Mouse (Mus musculus) brain, adult 2 months (tissue): ENCODE data around the gene Coq8a.

Experiments
- DNase-seq: peaks from one replicate; pipeline ENCODE4 v3.0.0; 2011; ENCODE audit warnings: low read depth, low spot score

Gene Coq8a

DNA sequence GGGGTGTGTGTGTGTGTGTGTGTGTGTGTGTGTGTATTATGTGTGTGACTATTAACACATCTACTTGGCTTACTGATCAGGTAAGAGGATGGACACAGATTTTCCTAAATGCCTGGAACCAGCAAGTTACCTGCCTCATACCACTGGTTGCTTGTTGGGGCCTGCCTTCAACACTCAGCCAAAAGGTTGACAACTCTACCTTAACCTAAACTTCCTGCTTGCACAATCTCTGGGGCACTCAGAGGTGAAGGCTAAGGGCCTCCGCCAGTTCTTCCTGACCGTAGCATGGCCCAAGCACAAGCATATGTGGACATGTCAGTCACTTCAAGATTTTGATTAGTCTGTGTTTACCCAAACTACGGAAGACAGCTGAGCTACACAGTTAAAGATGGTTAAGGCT lies 1.4 kb downstream of the Coq8a start:
- no peak for DNase-seq

DNA sequence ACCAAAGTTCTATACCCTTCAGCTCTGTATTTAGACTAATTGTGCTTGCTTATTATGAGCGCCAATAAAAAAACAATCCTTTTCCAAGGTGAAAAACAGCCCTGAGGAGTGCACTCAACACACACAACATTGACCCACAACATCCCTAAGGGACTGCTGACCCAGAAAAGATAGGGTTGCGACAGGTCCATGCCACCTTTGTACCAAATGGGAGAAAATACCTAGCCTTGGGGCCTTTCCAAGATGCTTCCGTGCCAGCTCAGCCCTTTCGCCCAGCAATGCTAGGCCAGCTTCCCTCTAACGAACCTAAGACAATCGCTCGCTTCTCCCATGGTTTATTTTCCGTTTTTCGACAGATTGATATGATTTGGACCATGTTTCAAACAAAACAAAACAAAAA lies 2.9 kb downstream of the Coq8a start:
- no peak for DNase-seq

- peak; percentile 100 for DNase-seq
These were observed 3.6 kb downstream of the Coq8a start for GRCm38 (mm10) chr1:180195703-180196381.

- peak; percentile 73 for DNase-seq
These were observed 4.5 kb downstream of the Coq8a start for GRCm38 (mm10) chr1:180194781-180195471.

DNA sequence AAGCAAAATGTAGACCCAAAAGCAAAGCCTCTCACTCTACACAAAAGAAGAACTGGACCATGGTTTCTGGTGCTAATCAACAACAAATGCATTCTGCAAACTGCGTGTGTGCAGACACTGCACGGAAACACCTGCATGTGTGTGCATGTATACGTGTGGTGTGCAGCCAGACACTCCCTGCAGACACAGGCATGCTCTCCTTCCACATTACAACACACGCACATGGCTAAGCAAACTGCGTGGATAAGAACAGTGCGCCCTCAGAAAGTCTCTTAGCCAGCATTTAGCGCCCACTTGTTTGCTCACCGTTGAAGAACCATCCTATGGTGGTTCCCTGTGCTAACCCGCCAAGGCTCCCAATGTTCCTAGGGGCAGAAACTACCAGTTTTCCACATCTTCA lies 5.4 kb downstream of the Coq8a start:
- no peak for DNase-seq

- DNase-seq = peak; percentile 71
These were observed 5.9 kb downstream of the Coq8a start for GRCm38 (mm10) chr1:180193391-180193935.

GRCm38 (mm10) chr1:180192866-180193265 lies 6.5 kb downstream of the Coq8a start:
- DNase-seq = no peak

DNA sequence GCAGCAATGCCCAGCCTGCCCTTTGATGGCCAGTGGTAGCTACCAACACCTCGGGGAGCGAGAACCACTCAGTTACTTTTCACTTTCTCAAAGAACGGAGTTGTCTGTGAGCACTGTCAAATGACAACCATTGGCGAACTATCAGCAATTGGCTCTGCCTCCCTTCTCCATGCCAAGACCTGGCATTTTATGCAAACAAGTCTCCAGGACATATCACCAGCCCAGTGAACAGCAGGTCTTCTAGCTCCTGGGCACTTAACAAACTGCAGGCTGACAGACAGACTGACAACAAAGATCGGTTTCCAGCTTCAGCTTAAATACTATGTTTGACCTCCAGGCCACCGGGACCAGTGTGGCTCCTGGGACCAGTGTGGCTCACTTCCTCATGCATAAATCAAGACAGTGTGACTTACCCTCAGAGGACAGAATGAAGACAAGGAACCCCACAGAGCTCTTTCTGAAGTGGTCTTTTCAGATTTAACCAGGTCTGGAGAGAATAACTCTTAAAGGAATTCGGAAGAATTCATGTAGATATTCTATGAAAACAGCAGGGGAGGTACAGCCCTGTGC lies 7.7 kb downstream of the Coq8a start:
- no peak for DNase-seq

- no peak for DNase-seq
These were observed 8.3 kb downstream of the Coq8a start for GRCm38 (mm10) chr1:180191112-180191511.

GRCm38 (mm10) chr1:180188951-180189350 lies 10.5 kb downstream of the Coq8a start:
- DNase-seq = no peak

- no peak for DNase-seq
These were observed 13.0 kb downstream of the Coq8a start for GRCm38 (mm10) chr1:180186371-180186770.

GRCm38 (mm10) chr1:180185877-180186276 lies 13.5 kb downstream of the Coq8a start:
- DNase-seq = peak; percentile 53

DNA sequence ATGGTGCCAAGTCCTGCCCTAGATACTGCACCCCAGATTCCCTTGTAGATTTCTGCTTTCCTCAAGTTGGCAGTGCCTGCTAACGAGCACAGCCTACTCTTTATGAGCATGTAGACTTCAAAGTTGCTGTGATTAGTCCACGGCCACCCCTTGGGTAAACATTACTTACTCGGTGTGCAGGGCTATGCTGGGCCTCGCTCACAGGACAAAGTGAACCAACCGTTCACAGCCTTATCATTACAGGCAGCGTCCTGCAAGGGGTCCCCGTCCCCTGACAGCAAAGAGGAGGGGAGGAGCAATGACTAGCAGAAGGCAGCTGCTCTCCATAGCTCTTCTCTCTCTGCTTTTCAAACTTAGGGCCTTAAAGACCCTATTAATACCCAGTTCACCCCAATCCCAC lies 14.6 kb downstream of the Coq8a start:
- DNase-seq = no peak

DNA sequence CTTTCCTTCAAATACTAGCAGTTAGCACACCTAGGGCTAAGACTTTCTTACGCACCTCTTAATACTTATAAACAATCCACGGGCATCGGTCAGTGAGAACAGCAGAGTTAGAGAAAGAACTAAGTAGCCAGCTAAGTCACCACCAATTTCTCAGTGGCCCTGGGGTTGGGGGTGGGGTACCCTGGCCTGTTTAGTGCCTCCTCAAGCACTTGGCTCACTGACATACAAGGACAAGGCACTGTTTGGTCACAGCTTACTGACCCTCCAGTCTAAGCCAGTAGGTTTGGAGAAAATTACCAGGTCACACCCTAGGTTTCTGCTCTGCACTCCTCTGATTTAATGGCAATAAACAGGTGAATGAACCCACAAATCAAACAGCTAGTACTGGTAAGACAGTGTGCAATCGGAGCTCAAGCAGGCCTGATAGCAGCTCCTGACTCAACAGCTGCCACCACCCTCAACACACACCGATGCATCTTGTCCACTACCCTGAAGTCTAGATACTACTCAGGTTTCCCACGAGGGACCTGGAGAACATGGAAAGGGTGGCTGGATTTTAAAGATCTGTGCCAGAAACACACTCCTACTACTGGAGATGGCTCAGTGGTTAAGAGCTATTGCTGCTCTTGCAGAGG lies 15.8 kb downstream of the Coq8a start:
- DNase-seq = no peak

DNA sequence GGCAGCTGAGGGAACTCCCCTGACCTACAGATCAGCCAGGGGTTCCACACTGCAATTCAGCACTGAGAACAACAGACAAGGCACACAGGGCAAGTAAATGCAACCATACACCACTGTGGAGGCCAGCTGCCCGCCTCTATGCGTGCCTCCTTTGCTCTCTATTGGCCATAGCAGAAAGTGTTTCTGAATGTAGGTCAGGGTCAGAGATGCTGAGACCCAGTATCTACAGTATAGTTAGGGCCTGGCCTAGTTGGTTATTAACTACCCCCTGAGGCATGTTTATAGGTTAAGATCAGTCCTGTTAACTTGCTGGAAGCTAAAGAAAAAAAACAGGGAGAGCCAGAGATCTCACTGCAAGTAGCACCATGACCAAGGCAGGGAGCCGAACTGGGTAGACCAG lies 16.7 kb downstream of the Coq8a start:
- DNase-seq = no peak

GRCm38 (mm10) chr1:180181966-180182319 lies 17.5 kb downstream of the Coq8a start:
- DNase-seq = no peak

DNA sequence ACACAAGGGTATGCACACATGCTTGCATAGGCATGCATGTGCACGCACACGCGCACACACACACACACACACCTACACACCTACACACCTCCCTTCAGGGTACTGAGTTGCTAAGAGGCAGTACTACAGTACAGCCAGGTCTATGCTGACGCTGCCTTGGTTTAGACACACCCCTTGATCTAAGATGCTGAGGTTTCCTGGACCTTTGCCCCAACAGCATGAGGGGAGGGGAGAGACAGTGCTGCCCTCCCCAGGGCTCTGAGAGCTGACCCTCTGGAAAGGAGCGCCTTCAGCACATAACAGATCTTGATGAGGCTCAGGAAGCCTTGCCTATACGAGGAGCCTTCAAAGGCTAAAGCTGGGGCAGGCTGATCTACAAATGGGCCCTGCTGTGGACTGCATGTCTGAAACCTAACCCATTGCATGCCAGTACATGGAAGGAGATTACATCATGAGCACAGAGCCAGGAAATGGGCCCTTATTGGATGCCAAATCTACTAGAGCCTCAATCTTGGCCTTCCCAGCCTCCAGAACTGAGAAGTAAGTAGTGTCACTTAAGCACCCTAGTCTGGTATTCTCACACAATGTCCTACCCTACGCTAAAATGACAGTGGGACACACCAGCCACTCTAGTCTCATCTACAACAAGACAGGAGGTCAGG lies 18.0 kb downstream of the Coq8a start:
- no peak for DNase-seq

- no peak for DNase-seq
These were observed 19.6 kb downstream of the Coq8a start for GRCm38 (mm10) chr1:180179840-180180239.

GRCm38 (mm10) chr1:180179100-180179499 lies 20.3 kb downstream of the Coq8a start:
- no peak for DNase-seq

GRCm38 (mm10) chr1:180178340-180178739 lies 21.1 kb downstream of the Coq8a start:
- DNase-seq = no peak

DNA sequence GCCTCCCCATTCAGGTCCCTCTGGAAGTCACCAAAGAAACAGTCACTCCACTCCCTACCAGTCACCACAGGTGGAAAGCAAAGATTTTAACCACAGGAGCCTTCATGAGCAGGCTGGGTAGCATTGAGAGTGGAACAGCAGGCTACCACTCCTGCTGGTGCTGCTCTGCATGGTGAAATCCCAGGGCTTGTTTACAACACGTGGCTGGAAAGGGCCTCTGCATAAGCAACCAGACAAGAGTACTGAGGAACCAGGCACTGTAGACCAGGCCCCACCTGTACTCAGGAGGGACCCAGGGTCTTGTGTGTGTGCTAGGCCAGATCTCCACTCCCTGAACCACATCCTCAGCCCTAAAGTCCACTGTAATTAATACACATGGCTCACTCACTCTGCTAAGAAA lies 22.6 kb downstream of the Coq8a start:
- no peak for DNase-seq

DNA sequence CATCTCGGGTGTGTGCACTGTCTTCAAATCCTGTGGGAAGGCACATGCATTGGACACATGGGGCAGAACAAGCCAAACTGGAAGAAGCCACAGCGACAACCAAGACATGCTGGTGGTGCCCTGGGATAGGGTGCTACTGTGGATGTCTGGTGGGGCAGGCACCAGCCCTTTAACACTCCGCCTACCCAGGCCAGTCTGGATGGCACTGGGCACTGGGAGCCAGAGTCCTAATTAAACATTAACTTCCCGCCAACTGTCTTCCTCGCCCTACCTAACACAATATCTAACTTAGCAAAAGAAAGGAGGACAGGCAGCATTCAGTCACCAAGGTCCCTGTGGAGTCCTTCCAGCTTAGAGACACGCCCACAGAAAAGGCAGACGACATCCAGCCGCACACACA lies 23.8 kb downstream of the Coq8a start:
- no peak for DNase-seq
